Mouse (Mus musculus) lung, adult 18-20 months (tissue): Measurements from ENCODE around the gene Gm3239.
"Not testable (repeated sequence)": the region's sequence is repeated elsewhere in the genome, so short reads cannot be mapped to it uniquely, and the experiment has no call there.

Experiments used
- DNase-seq, 2 experiments: peaks; one replicate each; pipeline ENCODE4 v3.0.0; 2022; ENCODE audit warnings: mixed read lengths in 2 of 2

Gm3239 gene

DNA sequence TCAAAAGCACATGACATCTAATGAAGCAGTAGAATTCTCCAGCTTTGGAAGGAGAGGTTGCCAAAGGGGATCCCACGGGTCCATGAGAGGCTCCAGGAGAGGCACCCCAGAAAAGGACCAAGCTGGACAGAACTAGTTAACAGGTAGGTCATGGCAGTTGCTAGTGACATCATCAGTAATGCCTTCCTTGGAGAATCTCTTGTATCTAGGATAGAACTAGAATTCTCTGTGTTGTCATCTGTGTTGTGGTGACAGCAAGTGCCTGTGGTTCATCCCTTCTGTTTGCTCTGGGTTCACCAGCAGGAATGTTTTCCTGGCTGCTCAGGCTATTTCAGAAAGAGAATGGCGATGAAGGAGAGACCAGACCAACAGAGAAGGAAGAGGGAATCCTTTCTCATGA, at the start of gene Gm3239:
Gene Gm3239 (plus strand): TSS at position 301 of the 400 bp plus-strand sequence.
- not testable (repeated sequence) for DNase-seq

DNA sequence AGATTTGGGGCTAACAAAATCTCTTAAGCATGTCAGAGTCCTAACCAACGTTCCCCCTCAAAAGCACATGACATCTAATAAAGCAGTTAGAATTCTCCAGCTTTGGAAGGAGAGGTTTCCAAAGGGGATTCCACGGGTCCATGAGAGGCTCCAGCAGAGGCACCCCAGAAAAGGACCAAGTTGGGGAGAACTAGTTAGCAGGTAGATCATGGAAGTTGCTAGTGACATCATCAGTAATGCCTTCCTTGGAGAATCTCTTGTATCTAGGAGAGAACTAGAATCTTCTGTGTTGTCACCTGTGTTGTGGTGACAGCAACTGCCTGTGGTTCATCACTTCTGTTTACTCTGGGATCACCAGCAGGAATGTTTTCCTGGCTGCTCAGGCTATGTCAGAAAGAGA, 31.9 kb upstream of the Gm3239 start, which contains the start of gene Gm8159:
Gene Gm8159 (plus strand): TSS at position 301 of the 400 bp plus-strand sequence.
- not testable (repeated sequence) for DNase-seq

DNA sequence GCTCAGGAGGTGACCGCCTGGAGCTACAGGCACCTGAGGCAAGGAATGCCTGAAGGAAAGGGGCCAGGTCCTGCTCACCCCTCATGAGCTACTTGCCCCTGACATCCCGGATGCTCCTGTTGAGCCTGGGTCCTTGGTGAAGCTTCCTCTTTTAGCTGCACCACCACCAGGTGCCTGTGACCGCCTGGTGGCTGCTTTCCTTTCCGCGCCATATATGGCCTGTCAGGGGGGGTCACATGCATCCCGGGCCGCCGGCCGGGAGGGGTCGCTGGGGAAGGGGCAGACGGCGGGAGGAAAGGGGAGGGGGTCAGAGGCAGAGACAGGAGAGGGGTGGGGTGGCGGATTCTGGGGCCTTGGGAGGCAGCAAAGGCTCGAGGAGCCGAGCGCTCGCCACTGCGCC, 14.7 kb upstream of the Gm3239 start:
- not testable (repeated sequence) for DNase-seq

DNA sequence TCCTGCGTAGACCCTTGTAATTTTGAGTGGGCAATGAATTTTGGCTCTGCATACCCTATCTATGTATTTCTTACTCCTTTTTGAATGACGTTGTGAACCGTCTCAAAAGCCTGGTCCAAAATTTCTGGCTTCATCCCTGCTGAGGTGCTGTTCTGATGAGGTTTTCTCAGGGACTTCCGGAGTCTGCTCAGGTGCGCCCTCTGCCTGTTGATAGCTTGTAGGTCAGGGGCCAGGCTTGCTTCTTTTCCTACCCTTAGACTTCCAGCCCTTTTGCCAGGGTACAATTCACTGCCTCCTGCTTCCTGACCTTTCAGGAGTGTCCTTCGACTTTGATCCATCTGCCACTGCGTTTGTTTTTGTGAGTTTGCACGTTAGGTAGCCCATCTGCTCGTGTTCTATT, 13.7 kb upstream of the Gm3239 start:
- DNase-seq, result not testable (repeated sequence)

DNA sequence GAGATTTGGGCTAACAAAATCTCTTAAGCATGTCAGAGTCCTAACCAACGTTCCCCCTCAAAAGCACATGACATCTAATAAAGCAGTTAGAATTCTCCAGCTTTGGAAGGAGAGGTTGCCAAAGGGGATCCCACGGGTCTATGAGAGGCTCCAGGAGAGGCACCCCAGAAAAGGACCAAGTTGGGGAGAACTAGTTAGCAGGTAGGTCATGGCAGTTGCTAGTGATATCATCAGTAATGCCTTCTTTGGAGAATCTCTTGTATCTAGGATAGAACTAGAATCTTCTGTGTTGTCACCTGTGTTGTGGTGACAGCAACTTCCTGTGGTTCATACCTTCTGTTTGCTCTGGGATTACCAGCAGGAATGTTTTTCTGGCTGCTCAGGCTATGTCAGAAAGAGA, 44.9 kb downstream of the Gm3239 start, which contains the start of gene Gm7876:
Gene Gm7876 (plus strand): TSS at position 301 of the 400 bp plus-strand sequence.
- not testable (repeated sequence) for DNase-seq
